Comparison of ENCODE assay signal across 9 mouse cellular contexts in the genomic region with DNA sequence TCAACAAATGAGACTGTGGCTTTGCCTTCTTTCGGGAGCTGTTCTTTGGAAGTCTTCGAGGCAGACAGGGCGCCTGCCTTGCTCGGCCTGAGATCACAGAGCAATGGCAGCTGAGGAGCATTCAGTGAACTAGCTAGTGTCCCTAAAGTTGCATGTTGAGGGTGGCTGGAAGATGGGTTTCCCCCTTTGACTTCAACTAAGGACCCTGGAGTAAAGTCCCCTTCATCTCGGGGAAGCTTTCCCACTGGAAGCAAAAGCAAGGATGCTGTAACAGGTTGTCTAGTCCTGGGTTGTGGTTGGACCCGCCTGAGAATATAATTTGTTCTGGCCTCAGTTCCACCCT.
A peak's percentile ranks its signal among the peaks of the same experiment; 100 is the strongest.
DNase-seq lines count a peak whose midpoint lies in the region; ATAC-seq and TF ChIP-seq lines count a peak whose summit lies in the region.
"Had no signal": no experiment of that assay in that cellular context is flagged by ENCODE, and none has a peak within 500 bp of the region (broad histone marks: within the 10 kb centered on the region; RNA-seq: fewer than 3 reads in every experiment).

No protein-coding gene starts in this region.

- H3K27ac ChIP-seq in lung, embryonic 15.5 days, result no peak overlapping the region
- no peak overlapping the region for H3K27ac ChIP-seq in forebrain, embryonic 13.5 days
- 0 out of 2 replicates have a peak overlapping the region, but pooled peaks have one; percentile 79 for H3K27ac ChIP-seq in limb, embryonic 10.5 days
- H3K27ac ChIP-seq in olfactory bulb, adult 2 months (ENCODE audit: insufficient read depth, low read depth, low read length), result peak overlapping the region; percentile 0; the same call in 1 of the 2 replicates

- no peak for ATAC-seq in lung, embryonic 15.5 days (ENCODE audit: borderline replicate concordance, extremely low read depth, low FRiP score, low TSS enrichment)
- no peak for ATAC-seq in forebrain, embryonic 13.5 days

- H3K4me3 ChIP-seq in lung, embryonic 15.5 days, result peak overlapping the region; percentile 65
- peak overlapping the region; percentile 60 for H3K4me3 ChIP-seq in forebrain, embryonic 13.5 days
- H3K4me3 ChIP-seq in limb, embryonic 10.5 days, result peak overlapping the region; percentile 78
- peak overlapping the region; percentile 69 for H3K4me3 ChIP-seq in olfactory bulb, adult 2 months (ENCODE audit: insufficient read depth, low read depth, low read length)
- H3K4me3 ChIP-seq: myocyte had no signal

- H3K4me1 ChIP-seq in lung, embryonic 15.5 days, result peaks cover 18% of the 10 kb centered on the region
- H3K4me1 ChIP-seq in forebrain, embryonic 13.5 days, result peaks cover 34% of the 10 kb centered on the region
- peaks cover 29% of the 10 kb centered on the region for H3K4me1 ChIP-seq in limb, embryonic 10.5 days
- peaks cover 7% of the 10 kb centered on the region for H3K4me1 ChIP-seq in olfactory bulb, adult 2 months (ENCODE audit: control insufficient read depth, insufficient read depth, low read length)

- no peaks in the 10 kb centered on the region for H3K9me3 ChIP-seq in lung, embryonic 15.5 days
- no peaks in the 10 kb centered on the region for H3K9me3 ChIP-seq in forebrain, embryonic 13.5 days (replicated peaks)
- no peaks in the 10 kb centered on the region for H3K9me3 ChIP-seq in limb, embryonic 10.5 days (replicated peaks)

- no peak for DNase-seq in lung, postnatal 25 days (ENCODE audit: low spot score)
- no peak for DNase-seq in limb, embryonic 10.5 days (ENCODE audit: low spot score)
- no peak for DNase-seq in right cerebral cortex, postnatal 25 days
- no peak for DNase-seq in cerebellum, postnatal 25 days
- DNase-seq in natural killer cell, adult 2 months (ENCODE audit: low spot score in 2 of 2), result no peak

- 17% methylated on average over 6 of the region's 6 CpGs for WGBS in lung, embryonic 15.5 days
- WGBS in forebrain, embryonic 13.5 days, result 17% methylated on average over 6 of the region's 6 CpGs
- 11% methylated on average over 6 of the region's 6 CpGs for WGBS in limb, embryonic 10.5 days
- WGBS in olfactory bulb, adult 2 months, result 33% methylated on average over 6 of the region's 6 CpGs

- peak overlapping the region; percentile 60 for H3K9ac ChIP-seq in lung, embryonic 15.5 days
- H3K9ac ChIP-seq in forebrain, embryonic 13.5 days, result peak overlapping the region; percentile 77

- H3K4me2 ChIP-seq in lung, embryonic 15.5 days, result peak overlapping the region; percentile 100
- H3K4me2 ChIP-seq in forebrain, embryonic 13.5 days, result peak overlapping the region; percentile 99

- peaks cover 12% of the 10 kb centered on the region for H3K27me3 ChIP-seq in lung, embryonic 15.5 days
- peaks cover 4% of the 10 kb centered on the region; the same call in 1 of the 2 replicates for H3K27me3 ChIP-seq in forebrain, embryonic 13.5 days
- peaks cover 50% of the 10 kb centered on the region for H3K27me3 ChIP-seq in limb, embryonic 10.5 days (ENCODE audit: low read depth, poor library complexity, severe bottlenecking)

- no peaks in the 10 kb centered on the region for H3K36me3 ChIP-seq in lung, embryonic 15.5 days
- no peaks in the 10 kb centered on the region for H3K36me3 ChIP-seq in forebrain, embryonic 13.5 days (ENCODE audit: poor library complexity, severe bottlenecking)
- no peaks in the 10 kb centered on the region for H3K36me3 ChIP-seq in limb, embryonic 10.5 days

- no peak for TF ChIP-seq POLR2A in olfactory bulb, adult 2 months (IDR thresholded peaks at IDR 0.05; ENCODE audit: insufficient read depth, low read depth, low read length)

- TF ChIP-seq CTCF in olfactory bulb, adult 2 months (IDR thresholded peaks at IDR 0.05; ENCODE audit: insufficient read depth, low read depth, low read length), result no peak

Comparison
In these comparisons a context has a peak if more than half of its experiments do, and no peak if none do; other contexts are left out.
1. H3K27ac ChIP-seq: peak in limb, embryonic 10.5 days (single experiment) and olfactory bulb, adult 2 months (single experiment); none in lung, embryonic 15.5 days (single experiment) and forebrain, embryonic 13.5 days (single experiment).
2. Peak in every context shown above with its lines, with median percentiles within 50 percentile points of each other: H3K4me3 ChIP-seq.